Mouse (Mus musculus) heart, embryonic 12.5 days (tissue): ENCODE results near the gene Srek1ip1. TPM values are rescaled to one million over a fixed set of nuclear protein-coding genes. Genes with fewer than 3 reads are reported as not detected.
A peak's percentile ranks its signal among the peaks of the same experiment; 100 is the strongest.

ENCODE experiments used
- ATAC-seq: fragments of 200-750 bp; cut with Nextera tagmentation; 2 replicates; pipeline ENCODE4 v1.8.0; 2017; ENCODE audit warnings: moderate TSS enrichment, moderate library complexity; ENCODE audit not compliant: insufficient number of reproducible peaks, low FRiP score
- H3K27ac ChIP-seq: fragments of 300-500 bp; sonication (generic); 2 replicates; pipeline ENCODE4 v1.5.1; 2016; ENCODE audit warnings: mild to moderate bottlenecking, moderate library complexity; ENCODE audit not compliant: poor library complexity, severe bottlenecking
- H3K27me3 ChIP-seq: fragments of 300-500 bp; sonication (generic); replicated peaks from 2 replicates; pipeline ENCODE4 v1.6.1; 2016; ENCODE audit warnings: mild to moderate bottlenecking, moderate library complexity
- H3K36me3 ChIP-seq: fragments of 300-500 bp; sonication (generic); 2 replicates; pipeline ENCODE4 v1.6.1; 2016; ENCODE audit warnings: mild to moderate bottlenecking, moderate library complexity
- H3K4me1 ChIP-seq: fragments of 300-500 bp; sonication (generic); replicated peaks from 2 replicates; pipeline ENCODE4 v1.6.1; 2016; ENCODE audit warnings: mild to moderate bottlenecking
- H3K4me2 ChIP-seq: fragments of 300-500 bp; sonication (generic); 2 replicates; pipeline ENCODE4 v1.6.1; 2016; ENCODE audit warnings: mild to moderate bottlenecking, moderate library complexity
- H3K4me3 ChIP-seq: fragments of 300-500 bp; sonication (generic); 2 replicates; pipeline ENCODE4 v1.5.1; 2016; ENCODE audit warnings: mild to moderate bottlenecking
- H3K9ac ChIP-seq: fragments of 300-500 bp; sonication (generic); 2 replicates; pipeline ENCODE4 v1.6.1; 2016; ENCODE audit warnings: mild to moderate bottlenecking, moderate library complexity
- H3K9me3 ChIP-seq: fragments of 300-500 bp; sonication (generic); replicated peaks from 2 replicates; pipeline ENCODE4 v1.6.1; 2016; ENCODE audit warnings: mild to moderate bottlenecking, moderate library complexity
- WGBS: fragments of 180-500 bp; shearing (Covaris S2); methylation state at CpG from one replicate; pipeline ENCODE4 v1.1.7; 2016; 5-methylcytosine and 5-hydroxymethylcytosine counted together
- polyA plus RNA-seq: library from polyadenylated mRNA; unstranded; fragments of >200 nt; fragmentation: Nextera tagmentation; extraction: Ambion mirVana; gene quantifications from 2 replicates; pipeline ENCODE4 v1.2.1, GENCODE M21; 2016

The Srek1ip1 gene
- polyA plus RNA-seq, 1 experiment from 2014 or later: 17.6 TPM

DNA sequence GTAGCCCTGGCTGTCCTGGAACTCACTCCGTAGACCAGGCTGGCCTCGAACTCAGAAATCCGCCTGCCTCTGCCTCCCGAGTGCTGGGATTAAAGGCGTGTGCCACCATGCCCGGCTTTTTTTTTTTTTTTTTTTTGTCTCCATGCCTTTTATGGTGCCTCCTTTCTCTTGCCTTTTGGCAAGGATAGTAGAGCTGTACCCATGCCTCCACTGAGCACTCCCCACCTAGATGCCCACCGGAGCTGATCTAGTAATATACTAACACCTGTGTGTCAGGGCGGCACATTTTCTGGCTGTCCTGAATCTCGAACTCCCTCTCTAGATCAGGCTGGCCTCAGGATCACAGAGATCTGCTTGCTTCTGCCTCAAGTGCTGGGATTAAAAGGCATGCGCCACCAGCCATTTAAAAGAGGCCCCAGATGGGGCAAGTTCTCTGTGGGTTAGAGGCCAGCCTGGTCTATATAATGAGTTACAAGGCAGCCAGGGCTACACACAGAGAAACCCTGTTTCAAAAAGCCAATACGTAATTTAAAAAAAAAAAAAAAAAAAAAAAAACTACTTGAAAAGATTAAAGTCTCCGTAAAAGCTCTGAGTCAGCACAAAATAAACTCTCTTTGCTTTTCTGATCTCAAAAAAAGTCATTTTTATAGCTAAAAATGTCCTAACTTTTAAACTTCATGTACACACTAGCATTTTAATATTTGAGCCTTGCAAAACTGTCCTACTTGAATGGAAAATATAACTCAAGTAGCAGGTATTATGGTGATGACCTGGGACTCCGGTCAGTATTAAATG is 51.2 kb downstream of the Srek1ip1 start:
- WGBS: 76% methylated on average over 12 of the region's 13 CpGs
- Histone ChIP-seq H3K4me3 (no peak overlapping the region), H3K4me2 (no peak overlapping the region), H3K27ac (no peak overlapping the region), H3K36me3 (peaks cover 10% of the 10 kb centered on the region), H3K9me3 (no peaks in the 10 kb centered on the region), H3K4me1 (no peaks in the 10 kb centered on the region), H3K9ac (no peak overlapping the region), H3K27me3 (no peaks in the 10 kb centered on the region)
- ATAC-seq: no peak

DNA sequence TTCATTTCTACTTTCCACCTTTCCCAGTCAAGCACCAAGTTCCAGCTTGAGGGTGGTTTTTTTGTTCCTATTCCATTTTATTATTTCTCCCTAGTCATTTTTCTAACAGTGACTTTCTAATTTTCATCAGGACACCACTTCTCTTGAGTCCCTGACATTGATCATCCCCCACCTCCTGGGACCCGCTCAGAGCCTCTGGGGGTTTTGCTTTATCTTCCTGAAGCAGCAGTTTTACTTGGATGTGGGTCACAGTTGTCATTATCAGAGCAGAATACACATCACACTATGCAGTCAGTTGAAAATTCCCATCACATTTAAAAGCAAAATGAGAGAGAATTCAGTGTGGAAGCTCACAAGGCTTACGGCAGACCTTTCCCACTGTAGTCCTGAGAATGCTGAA is 61.4 kb downstream of the Srek1ip1 start:
- no peak overlapping the region for H3K4me3 ChIP-seq
- no peaks in the 10 kb centered on the region for H3K4me1 ChIP-seq
- ATAC-seq: no peak
- H3K27ac ChIP-seq: no peak overlapping the region
- H3K4me2 ChIP-seq: no peak overlapping the region
- H3K9me3 ChIP-seq: no peaks in the 10 kb centered on the region
- H3K36me3 ChIP-seq: no peaks in the 10 kb centered on the region
- no peaks in the 10 kb centered on the region for H3K27me3 ChIP-seq
- no peak overlapping the region for H3K9ac ChIP-seq
- WGBS: 76% methylated on average over 2 of the region's 2 CpGs

DNA sequence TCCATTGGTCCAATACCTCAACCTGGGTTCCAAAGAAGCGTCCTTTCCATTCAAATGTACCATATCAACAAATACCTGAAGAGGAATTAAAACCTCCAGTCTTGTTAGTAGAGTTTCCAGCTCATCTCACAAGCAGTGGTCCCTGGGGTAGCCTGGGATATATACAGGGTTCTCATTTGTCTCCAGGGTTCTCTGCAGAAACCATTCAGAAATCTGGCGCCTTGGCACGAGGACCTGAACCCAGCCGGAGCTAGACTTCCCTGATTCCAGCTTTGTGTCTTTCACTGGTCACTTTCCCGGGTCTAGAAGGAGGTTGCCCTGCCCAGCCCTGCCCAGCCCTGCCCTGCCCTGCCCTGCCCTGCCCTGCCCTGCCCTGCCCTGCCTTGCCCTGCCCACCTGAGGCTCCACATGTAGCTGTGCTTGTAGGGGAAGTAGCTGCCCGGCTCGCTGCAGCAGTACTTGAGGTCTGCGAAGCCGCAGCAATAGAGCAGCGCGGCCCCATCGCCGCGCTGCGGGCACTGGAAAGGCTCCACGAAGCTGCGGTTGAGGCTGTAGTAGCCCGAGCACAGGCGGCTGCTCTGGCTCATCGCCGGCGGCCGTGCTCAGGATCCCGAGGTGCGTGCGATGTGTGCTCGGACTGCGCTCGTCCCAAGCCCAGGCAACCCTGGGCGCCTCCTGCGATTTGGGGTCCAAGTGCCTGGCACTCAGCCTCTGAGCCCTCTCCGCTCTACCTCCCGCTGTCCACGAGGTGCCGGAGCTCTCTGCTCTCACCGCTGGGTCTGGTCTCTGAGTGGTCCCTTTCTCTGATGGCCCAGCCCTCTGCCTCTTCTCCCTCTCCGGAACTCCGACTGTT is 71.1 kb downstream of the Srek1ip1 start, which contains the start of gene Shisal2b:
TSS of gene Shisal2b (minus strand) at position 767 of the 853 bp plus-strand sequence.
- H3K27me3 ChIP-seq: peaks cover 20% of the 10 kb centered on the region
- peak within 1 kb of the TSS; percentile 95 for H3K4me2 ChIP-seq
- H3K36me3 ChIP-seq: no peaks in the 10 kb centered on the region
- WGBS: 3% methylated on average over 38 of the region's 38 CpGs
- H3K9ac ChIP-seq: peak within 1 kb of the TSS; percentile 64
- H3K4me1 ChIP-seq: no peaks in the 10 kb centered on the region; the same call in 1 of the 2 replicates
- H3K9me3 ChIP-seq: no peaks in the 10 kb centered on the region
- H3K4me3 ChIP-seq: peak within 1 kb of the TSS; percentile 51
- peak; percentile 51 for ATAC-seq
- no peak within 1 kb of the TSS for H3K27ac ChIP-seq

DNA sequence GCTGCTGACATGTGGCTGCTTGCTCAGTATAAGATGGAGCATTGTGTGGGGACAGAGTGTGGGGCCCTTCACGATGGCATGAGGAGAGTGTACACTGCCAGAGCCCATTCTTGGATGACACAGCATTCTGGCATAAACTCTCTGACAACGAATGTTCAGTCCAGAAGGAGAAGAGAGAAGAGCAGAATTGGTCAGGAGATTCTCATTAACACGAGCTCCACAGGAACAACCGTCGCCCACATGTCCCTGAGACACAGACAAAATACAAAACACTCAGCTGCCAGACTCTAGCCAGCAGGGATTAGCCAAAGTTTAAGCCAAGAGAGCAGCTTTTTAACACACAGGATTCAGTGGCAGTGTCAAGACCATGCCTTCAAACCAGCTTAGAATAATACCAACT is 74.4 kb downstream of the Srek1ip1 start:
- Histone ChIP-seq H3K4me2 (no peak overlapping the region), H3K9me3 (no peaks in the 10 kb centered on the region), H3K27ac (no peak overlapping the region), H3K4me1 (no peaks in the 10 kb centered on the region; the same call in 1 of the 2 replicates), H3K4me3 (no peak overlapping the region), H3K36me3 (no peaks in the 10 kb centered on the region), H3K9ac (no peak overlapping the region), H3K27me3 (peaks cover 15% of the 10 kb centered on the region)
- WGBS: 78% methylated on average over 5 of the region's 5 CpGs
- ATAC-seq: no peak

DNA sequence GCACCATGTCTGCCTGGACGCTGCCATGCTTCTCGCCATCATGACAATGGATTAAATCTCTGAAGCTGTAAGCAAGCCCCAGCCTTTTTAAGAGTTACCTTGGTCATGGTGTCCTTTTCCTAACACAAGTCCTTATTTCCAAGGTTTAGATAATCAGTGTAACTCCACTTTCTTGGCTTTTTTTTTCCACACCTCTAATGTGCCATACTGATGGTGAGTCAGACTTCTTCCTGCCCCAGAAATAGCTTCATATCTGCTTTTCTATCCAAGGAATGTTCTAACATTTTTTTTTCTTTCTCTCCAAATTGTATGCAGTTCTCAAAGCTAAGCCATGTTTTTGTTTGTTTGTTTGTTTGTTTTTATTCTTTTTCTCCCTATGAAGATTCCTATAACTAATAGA is 77.6 kb downstream of the Srek1ip1 start:
- WGBS: 83% methylated on average over 2 of the region's 2 CpGs
- Histone ChIP-seq H3K9ac (no peak overlapping the region), H3K9me3 (no peaks in the 10 kb centered on the region), H3K27me3 (no peaks in the 10 kb centered on the region), H3K36me3 (no peaks in the 10 kb centered on the region), H3K4me2 (no peak overlapping the region), H3K4me1 (no peaks in the 10 kb centered on the region), H3K27ac (no peak overlapping the region), H3K4me3 (no peak overlapping the region)
- no peak for ATAC-seq

DNA sequence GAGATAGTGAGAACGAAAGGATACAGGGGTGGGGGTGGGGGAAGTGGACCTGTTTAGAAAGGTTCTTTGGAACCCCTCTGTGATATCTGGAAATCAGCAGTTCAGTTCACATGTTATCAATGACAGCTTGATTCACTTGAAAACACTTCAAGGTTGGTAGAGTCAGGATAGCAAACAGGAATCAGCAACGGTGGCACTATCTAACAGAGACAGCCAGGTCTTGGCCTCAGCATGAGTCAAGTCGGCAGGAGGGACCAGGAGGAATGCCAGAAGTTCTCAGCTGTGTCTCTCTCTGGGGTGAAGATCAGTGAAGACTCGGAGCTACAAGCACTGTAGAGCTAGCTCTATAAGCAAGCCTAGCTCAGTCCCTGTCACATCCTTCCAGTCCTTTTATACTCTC is 86.2 kb downstream of the Srek1ip1 start:
- H3K36me3 ChIP-seq: no peaks in the 10 kb centered on the region
- no peaks in the 10 kb centered on the region for H3K27me3 ChIP-seq
- H3K4me1 ChIP-seq: no peaks in the 10 kb centered on the region
- no peak for ATAC-seq
- no peak overlapping the region for H3K9ac ChIP-seq
- no peak overlapping the region for H3K4me2 ChIP-seq
- H3K27ac ChIP-seq: no peak overlapping the region
- H3K4me3 ChIP-seq: no peak overlapping the region
- no peaks in the 10 kb centered on the region for H3K9me3 ChIP-seq
- WGBS: 25% methylated on average over 4 of the region's 4 CpGs

DNA sequence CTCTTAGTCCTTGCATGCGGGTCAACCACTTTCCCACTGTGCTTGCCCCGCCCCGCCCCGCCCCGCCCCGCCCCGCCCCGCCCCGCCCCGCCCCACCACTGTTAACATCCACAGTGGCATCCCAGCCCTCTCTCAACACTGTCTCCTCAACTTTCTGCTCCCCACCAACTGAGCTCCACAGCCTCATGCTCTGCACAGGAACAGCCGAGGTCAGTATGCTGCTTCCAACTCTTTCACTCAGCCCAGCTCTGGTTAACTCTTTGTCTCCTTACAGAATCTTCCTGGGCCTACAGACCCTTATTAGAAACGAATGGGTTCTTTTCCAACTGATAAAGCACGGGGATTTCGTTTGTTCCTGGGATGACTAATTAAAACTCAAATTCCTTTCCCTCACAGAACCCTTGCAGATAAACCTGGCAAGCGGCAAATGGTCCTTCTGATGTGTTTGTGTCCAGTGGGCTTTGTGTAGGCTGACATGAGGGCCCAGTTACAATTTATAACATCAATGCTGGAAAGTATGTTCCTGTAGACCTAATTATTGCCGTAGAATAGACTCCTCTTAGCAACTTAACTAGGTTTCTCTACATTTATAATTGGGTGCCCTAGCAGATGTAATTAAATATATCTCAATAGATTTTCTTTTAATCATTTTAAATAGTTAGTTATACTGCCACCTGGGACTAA is 91.4 kb downstream of the Srek1ip1 start:
- Histone ChIP-seq H3K4me2 (peak overlapping the region; percentile 12; the same call in 1 of the 2 replicates), H3K36me3 (no peaks in the 10 kb centered on the region), H3K9ac (no peak overlapping the region), H3K9me3 (no peaks in the 10 kb centered on the region), H3K4me3 (no peak overlapping the region), H3K4me1 (no peaks in the 10 kb centered on the region), H3K27me3 (no peaks in the 10 kb centered on the region), H3K27ac (no peak overlapping the region)
- ATAC-seq: no peak
- 26% methylated on average over 8 of the region's 16 CpGs for WGBS

DNA sequence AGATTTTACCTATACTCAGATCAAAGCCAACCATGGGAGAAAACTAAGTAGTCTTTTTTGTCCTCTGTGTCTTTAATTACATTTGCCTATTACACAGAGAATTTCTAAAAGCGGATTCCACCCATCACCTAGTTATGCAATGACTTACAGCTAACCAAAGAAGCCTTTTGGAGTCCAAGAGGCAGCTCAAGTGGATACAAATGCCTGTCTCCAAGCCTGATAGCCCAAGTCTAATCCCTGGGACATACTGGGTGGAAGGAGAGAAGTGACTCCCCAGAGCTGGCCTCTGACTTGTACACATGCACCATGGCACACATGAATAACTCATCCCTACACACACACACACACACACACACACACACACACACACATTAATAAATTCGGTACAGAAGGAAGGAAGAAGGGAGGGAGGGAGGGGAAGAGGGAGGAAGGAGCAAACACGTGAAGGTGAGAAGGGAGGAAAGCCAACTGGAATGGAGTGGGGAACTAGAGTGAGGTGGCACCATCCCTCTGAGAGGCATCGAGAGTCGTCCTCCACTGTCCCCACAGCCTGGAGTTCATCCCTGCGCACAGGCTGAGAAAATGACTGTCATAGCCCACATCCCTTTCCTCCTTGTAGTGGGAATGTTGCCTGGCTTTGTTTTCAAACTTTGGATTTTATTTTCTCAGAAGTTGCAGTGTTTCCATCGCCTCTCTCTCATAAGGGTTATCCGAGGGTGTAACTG is 94.2 kb downstream of the Srek1ip1 start:
- no peaks in the 10 kb centered on the region for H3K27me3 ChIP-seq
- H3K4me2 ChIP-seq: no peak overlapping the region
- no peak for ATAC-seq
- H3K9me3 ChIP-seq: no peaks in the 10 kb centered on the region
- H3K36me3 ChIP-seq: no peaks in the 10 kb centered on the region
- H3K9ac ChIP-seq: no peak overlapping the region
- H3K27ac ChIP-seq: no peak overlapping the region
- no peaks in the 10 kb centered on the region for H3K4me1 ChIP-seq
- H3K4me3 ChIP-seq: no peak overlapping the region
- WGBS: 61% methylated on average over 8 of the region's 8 CpGs
